10 mouse cellular contexts compared by ENCODE assay signal in genomic region chr7:82842222-82842920, GRCm38 (mm10). TPM values are rescaled to one million over a fixed set of nuclear protein-coding genes. Genes with fewer than 3 reads are reported as not detected.
DNase-seq lines count a peak whose midpoint lies in the region; ATAC-seq and TF ChIP-seq lines count a peak whose summit lies in the region.
"Had no signal": no experiment of that assay in that cellular context is flagged by ENCODE, and none has a peak within 500 bp of the region (broad histone marks: within the 10 kb centered on the region; RNA-seq: fewer than 3 reads in every experiment).

No protein-coding gene starts in this region.

- H3ac ChIP-seq in myocyte (ENCODE audit: control insufficient read depth, insufficient read length) = no peak overlapping the region

- H3K4me2 ChIP-seq in hindbrain, embryonic 11.5 days (replicated peaks; ENCODE audit: low read depth, low read length) = no peak overlapping the region
- no peak overlapping the region for H3K4me2 ChIP-seq in myocyte (ENCODE audit: low read depth)
- H3K4me2 ChIP-seq: heart, embryonic 13.5 days had no signal

- no peaks in the 10 kb centered on the region for H3K79me2 ChIP-seq in myocyte (ENCODE audit: control insufficient read depth, insufficient read depth)

- no peak overlapping the region for H3K9ac ChIP-seq in hindbrain, embryonic 11.5 days (ENCODE audit: low read depth, low read length)
- H3K9ac ChIP-seq: heart, embryonic 13.5 days had no signal

- no peak for TF ChIP-seq POLR2A in myocyte (IDR thresholded peaks at IDR 0.05; ENCODE audit: insufficient read length, low read depth)

- H3K9me3 ChIP-seq in hindbrain, embryonic 10.5 days = no peaks in the 10 kb centered on the region
- no peaks in the 10 kb centered on the region for H3K9me3 ChIP-seq in hindbrain, embryonic 11.5 days (ENCODE audit: control insufficient read depth, low read length)
- H3K9me3 ChIP-seq: heart, embryonic 13.5 days had no signal

- no peak for DNase-seq in hindbrain, embryonic 10.5 days (ENCODE audit: low spot score)
- no peak for DNase-seq in hindbrain, embryonic 11.5 days (ENCODE audit: low spot score)
- DNase-seq in kidney, postnatal 10 days = peak; percentile 27
- no peak for DNase-seq in left cerebral cortex, adult 2 months (ENCODE audit: extremely low spot score in 1 of 2, low spot score in 2 of 2)
- DNase-seq in thymus, postnatal 10 days (ENCODE audit: low spot score in 2 of 2) = no peak

- H3K4me1 ChIP-seq in hindbrain, embryonic 10.5 days (replicated peaks) = peaks cover 19% of the 10 kb centered on the region
- H3K4me1 ChIP-seq in hindbrain, embryonic 11.5 days (replicated peaks; ENCODE audit: control insufficient read depth, insufficient read depth, low read length) = 0 out of 2 replicates have a peak, but pooled peaks cover 2% of the 10 kb centered on the region

- no peaks in the 10 kb centered on the region for H3K36me3 ChIP-seq in hindbrain, embryonic 10.5 days
- H3K36me3 ChIP-seq in hindbrain, embryonic 11.5 days (ENCODE audit: control insufficient read depth, insufficient read depth, low read length) = no peaks in the 10 kb centered on the region
- H3K36me3 ChIP-seq in myocyte (ENCODE audit: control insufficient read depth, insufficient read depth) = no peaks in the 10 kb centered on the region
- H3K36me3 ChIP-seq: heart, embryonic 13.5 days had no signal

- no peaks in the 10 kb centered on the region for H3K27me3 ChIP-seq in hindbrain, embryonic 10.5 days (ENCODE audit: insufficient read depth, poor library complexity, severe bottlenecking)
- no peaks in the 10 kb centered on the region for H3K27me3 ChIP-seq in hindbrain, embryonic 11.5 days (ENCODE audit: control insufficient read depth, insufficient read depth, low read length)
- H3K27me3 ChIP-seq in myocyte (ENCODE audit: control insufficient read depth, insufficient read depth, insufficient read length) = no peaks in the 10 kb centered on the region
- H3K27me3 ChIP-seq: heart, embryonic 13.5 days had no signal

- ATAC-seq in hindbrain, embryonic 11.5 days (ENCODE audit: low FRiP score) = no peak
- ATAC-seq in common myeloid progenitor, adult 5-6 weeks (replicated peaks; ENCODE audit: low read depth, poor library complexity, severe bottlenecking) = 0 out of 2 replicates have a peak, but pooled peaks have one; percentile 15
- ATAC-seq in monocyte, adult 5-6 weeks (replicated peaks; ENCODE audit: insufficient number of reproducible peaks, low FRiP score, low TSS enrichment, poor library complexity, severe bottlenecking) = no peak

- TF ChIP-seq CTCF in left cerebral cortex, adult 2 months (IDR thresholded peaks at IDR 0.05) = no peak

- WGBS in hindbrain, embryonic 10.5 days = 47% methylated on average over 10 of the region's 10 CpGs
- WGBS in hindbrain, embryonic 11.5 days = 46% methylated on average over 10 of the region's 10 CpGs

- no peak overlapping the region for H3K4me3 ChIP-seq in hindbrain, embryonic 10.5 days
- H3K4me3 ChIP-seq in hindbrain, embryonic 11.5 days (ENCODE audit: low read depth, low read length) = no peak overlapping the region
- no peak overlapping the region for H3K4me3 ChIP-seq in myocyte
- H3K4me3 ChIP-seq in left cerebral cortex, adult 2 months = no peak overlapping the region
- H3K4me3 ChIP-seq: heart, embryonic 13.5 days had no signal

- intact Hi-C loops in left cerebral cortex, adult 2 months (cut with DNase I) = no loop called here

- peak overlapping the region; percentile 74 for H3K27ac ChIP-seq in hindbrain, embryonic 10.5 days
- no peak overlapping the region for H3K27ac ChIP-seq in hindbrain, embryonic 11.5 days (ENCODE audit: low read depth, low read length)
- no peak overlapping the region for H3K27ac ChIP-seq in left cerebral cortex, adult 2 months
- H3K27ac ChIP-seq: heart, embryonic 13.5 days; macrophage had no signal

TF ChIP-seq in myocyte, 11 proteins besides CTCF, POLR2A, EP300 and RAD21:
- TF ChIP-seq MAX (IDR thresholded peaks at IDR 0.05; ENCODE audit: low read depth) = no peak
- TF ChIP-seq MYOG (IDR thresholded peaks at IDR 0.05; ENCODE audit: control insufficient read depth in 1 of 3, insufficient read depth in 1 of 3, insufficient read length in 2 of 3, low read depth in 2 of 3) = peak; percentile 52 to 96 (median 96)
- TF ChIP-seq POLR2AphosphoS2 (IDR thresholded peaks at IDR 0.05; ENCODE audit: insufficient read length, low read depth) = no peak
- peak in 2 of 3 experiments; percentile 86 to 88 for TF ChIP-seq MYOD1 (IDR thresholded peaks at IDR 0.05; ENCODE audit: control insufficient read depth in 1 of 3, insufficient read length in 2 of 3, low read depth in 2 of 3)
- TF ChIP-seq REST (IDR thresholded peaks at IDR 0.05; ENCODE audit: insufficient read depth, insufficient read length) = no peak
- TF ChIP-seq E2F4 (IDR thresholded peaks at IDR 0.05; ENCODE audit: insufficient read depth) = no peak
- no peak for TF ChIP-seq SRF (IDR thresholded peaks at IDR 0.05; ENCODE audit: control insufficient read depth, insufficient read length, low read depth)
- no peak for TF ChIP-seq CEBPB (IDR thresholded peaks at IDR 0.05; ENCODE audit: insufficient read depth, poor library complexity, severe bottlenecking)
- TF ChIP-seq TCF3 (IDR thresholded peaks at IDR 0.05; ENCODE audit: insufficient read length, low read depth) = peak; percentile 79
- TF ChIP-seq USF1 (IDR thresholded peaks at IDR 0.05; ENCODE audit: low read depth) = no peak
- TF ChIP-seq TCF12 (IDR thresholded peaks at IDR 0.05; ENCODE audit: insufficient read depth, poor library complexity, severe bottlenecking) = peak; percentile 62

RNA-seq across cellular contexts. Expression of gene Mex3b, which starts 24.8 kb away (rescaled TPM):
- 24.9 and 27.7 TPM in 2 replicates for polyA plus RNA-seq in hindbrain, embryonic 10.5 days (2016; fragmentation: Nextera tagmentation; extraction: Ambion mirVana)
- polyA plus RNA-seq in hindbrain, embryonic 11.5 days (2014; fragmentation: Nextera tagmentation; extraction: Ambion mirVana) = 36.3 and 36.5 TPM in 2 replicates
- 10.4 and 11.0 TPM in 2 replicates for total RNA-seq in common myeloid progenitor, adult 5-6 weeks (2017)
- polyA plus RNA-seq in myocyte (2012; fragmentation: generic; extraction: Trizol) = 9.9 TPM
- total RNA-seq in monocyte, adult 5-6 weeks (2017) = 3.3 to 3.8 TPM (median 3.8 TPM) in 3 replicates
- 10 to 100 TPM; 18.3 to 24.4 TPM for total RNA-seq in left cerebral cortex, adult 2 months (2021)
